Mouse (Mus musculus): ENCODE measurements around the gene Dnajb1. TPM values are rescaled to one million over a fixed set of nuclear protein-coding genes. Genes with fewer than 3 reads are reported as not detected.
A peak's percentile ranks its signal among the peaks of the same experiment; 100 is the strongest.
"Not testable (repeated sequence)": the region's sequence is repeated elsewhere in the genome, so short reads cannot be mapped to it uniquely, and the experiment has no call there.

Gene Dnajb1
- polyA plus RNA-seq, 1 experiment from 2014 or later: 31.6 TPM

- DNase-seq: no peak
- 85% methylated on average over 7 of the region's 7 CpGs for WGBS (ENCODE audit: insufficient replicate concordance)
- no peak overlapping the region for H3K4me2 ChIP-seq (ENCODE audit: low read depth, low read length)
- no peak for ATAC-seq
- H3K27ac ChIP-seq (ENCODE audit: low read depth): no peak overlapping the region
- H3K9ac ChIP-seq (replicated peaks): no peak overlapping the region
- no peaks in the 10 kb centered on the region for H3K27me3 ChIP-seq (ENCODE audit: insufficient read depth, low read length)
- H3K4me1 ChIP-seq (ENCODE audit: insufficient read depth): peaks cover 27% of the 10 kb centered on the region
- H3K4me3 ChIP-seq (ENCODE audit: low read depth, low read length): no peak overlapping the region
- TF ChIP-seq CTCF (IDR thresholded peaks at IDR 0.05; ENCODE audit: low read depth) (peak; percentile 51), EP300 (IDR thresholded peaks at IDR 0.05; ENCODE audit: low read depth) (no peak)
- H3K36me3 ChIP-seq (replicated peaks; ENCODE audit: insufficient read depth, low read length): 0 out of 2 replicates have a peak, but pooled peaks cover 2% of the 10 kb centered on the region
- no peaks in the 10 kb centered on the region for H3K9me3 ChIP-seq (ENCODE audit: low read length)
Observed at GRCm38 (mm10) chr8:83590488-83591023, 17.4 kb upstream of the Dnajb1 start.

GRCm38 (mm10) chr8:83592682-83593081, 15.3 kb upstream of the Dnajb1 start:
- H3K4me3 ChIP-seq (ENCODE audit: low read depth, low read length): 0 out of 2 replicates have a peak overlapping the region, but pooled peaks have one; percentile 76
- peaks cover 18% of the 10 kb centered on the region for H3K4me1 ChIP-seq (ENCODE audit: insufficient read depth)
- no peak overlapping the region for H3K27ac ChIP-seq (ENCODE audit: low read depth)
- 0 out of 2 replicates have a peak, but pooled peaks cover 2% of the 10 kb centered on the region for H3K36me3 ChIP-seq (replicated peaks; ENCODE audit: insufficient read depth, low read length)
- no peaks in the 10 kb centered on the region for H3K9me3 ChIP-seq (ENCODE audit: low read length)
- 79% methylated on average over 3 of the region's 3 CpGs for WGBS (ENCODE audit: insufficient replicate concordance)
- peak overlapping the region; percentile 94 for H3K4me2 ChIP-seq (ENCODE audit: low read depth, low read length)
- no peak for TF ChIP-seq EP300 (IDR thresholded peaks at IDR 0.05; ENCODE audit: low read depth)
- TF ChIP-seq CTCF (IDR thresholded peaks at IDR 0.05; ENCODE audit: low read depth): no peak
- no peak for DNase-seq
- no peaks in the 10 kb centered on the region for H3K27me3 ChIP-seq (ENCODE audit: insufficient read depth, low read length)
- peak overlapping the region; percentile 42; the same call in 1 of the 2 replicates for H3K9ac ChIP-seq (replicated peaks)
- no peak for ATAC-seq

- Histone ChIP-seq H3K9ac (replicated peaks) (peak overlapping the region; percentile 82), H3K27ac (ENCODE audit: low read depth) (peak overlapping the region; percentile 94), H3K36me3 (replicated peaks; ENCODE audit: insufficient read depth, low read length) (0 out of 2 replicates have a peak, but pooled peaks cover 2% of the 10 kb centered on the region), H3K4me2 (ENCODE audit: low read depth, low read length) (peak overlapping the region; percentile 94), H3K4me3 (ENCODE audit: low read depth, low read length) (peak overlapping the region; percentile 76), H3K27me3 (ENCODE audit: insufficient read depth, low read length) (no peaks in the 10 kb centered on the region), H3K4me1 (ENCODE audit: insufficient read depth) (peaks cover 13% of the 10 kb centered on the region), H3K9me3 (ENCODE audit: low read length) (no peaks in the 10 kb centered on the region)
- 4% methylated on average over 22 of the region's 22 CpGs for WGBS (ENCODE audit: insufficient replicate concordance)
- ATAC-seq: peak; percentile 13
- no peak for DNase-seq
- TF ChIP-seq EP300 (IDR thresholded peaks at IDR 0.05; ENCODE audit: low read depth) (no peak), CTCF (IDR thresholded peaks at IDR 0.05; ENCODE audit: low read depth) (no peak)
Observed at GRCm38 (mm10) chr8:83593325-83594166, 14.4 kb upstream of the Dnajb1 start.

GRCm38 (mm10) chr8:83594167-83595049, 13.6 kb upstream of the Dnajb1 start:
- under 1% methylated on average over 43 of the region's 43 CpGs for WGBS (ENCODE audit: insufficient replicate concordance)
- Histone ChIP-seq H3K4me1 (ENCODE audit: insufficient read depth) (peaks cover 20% of the 10 kb centered on the region), H3K27me3 (ENCODE audit: insufficient read depth, low read length) (no peaks in the 10 kb centered on the region), H3K9ac (replicated peaks) (peak overlapping the region; percentile 82), H3K4me3 (ENCODE audit: low read depth, low read length) (peak overlapping the region; percentile 76), H3K27ac (ENCODE audit: low read depth) (peak overlapping the region; percentile 94), H3K4me2 (ENCODE audit: low read depth, low read length) (peak overlapping the region; percentile 94), H3K9me3 (ENCODE audit: low read length) (no peaks in the 10 kb centered on the region), H3K36me3 (replicated peaks; ENCODE audit: insufficient read depth, low read length) (0 out of 2 replicates have a peak, but pooled peaks cover 2% of the 10 kb centered on the region)
- ATAC-seq (peak; percentile 99), DNase-seq (peak; percentile 98)
- TF ChIP-seq CTCF (IDR thresholded peaks at IDR 0.05; ENCODE audit: low read depth): no peak
- no peak for TF ChIP-seq EP300 (IDR thresholded peaks at IDR 0.05; ENCODE audit: low read depth)

- not testable (repeated sequence) for DNase-seq; H3K27me3 ChIP-seq (ENCODE audit: insufficient read depth, low read length); H3K36me3 ChIP-seq (replicated peaks; ENCODE audit: insufficient read depth, low read length); H3K9me3 ChIP-seq (ENCODE audit: low read length)
- peak; percentile 44 for TF ChIP-seq CTCF (IDR thresholded peaks at IDR 0.05; ENCODE audit: low read depth)
- peak; percentile 0; the same call in 1 of the 2 replicates for ATAC-seq
- Histone ChIP-seq H3K4me3 (ENCODE audit: low read depth, low read length) (peak overlapping the region; percentile 76), H3K4me1 (ENCODE audit: insufficient read depth) (peaks cover 25% of the 10 kb centered on the region), H3K27ac (ENCODE audit: low read depth) (peak overlapping the region; percentile 94), H3K4me2 (ENCODE audit: low read depth, low read length) (peak overlapping the region; percentile 94), H3K9ac (replicated peaks) (peak overlapping the region; percentile 63; the same call in 1 of the 2 replicates)
- WGBS (ENCODE audit: insufficient replicate concordance): 40% methylated on average over 3 of the region's 3 CpGs
Observed at GRCm38 (mm10) chr8:83595050-83595345, 13.0 kb upstream of the Dnajb1 start.
